Mouse (Mus musculus) cerebellum, adult 2 months (tissue): ENCODE results near the gene Tmem219.

ENCODE experiments used
- CTCF ChIP-seq: fragments of 200-500 bp; IDR thresholded peaks from 2 replicates; pipeline ENCODE4 v1.5.1; 2011; ENCODE audit warnings: low read depth, mild to moderate bottlenecking, control low read depth, low read length, moderate library complexity, borderline replicate concordance; ENCODE audit not compliant: insufficient read depth
- POLR2A ChIP-seq: fragments of 200-500 bp; IDR thresholded peaks from 2 replicates; pipeline ENCODE4 v1.6.1; 2011; ENCODE audit warnings: low read length, control low read depth, borderline replicate concordance; ENCODE audit not compliant: insufficient read depth

DNA sequence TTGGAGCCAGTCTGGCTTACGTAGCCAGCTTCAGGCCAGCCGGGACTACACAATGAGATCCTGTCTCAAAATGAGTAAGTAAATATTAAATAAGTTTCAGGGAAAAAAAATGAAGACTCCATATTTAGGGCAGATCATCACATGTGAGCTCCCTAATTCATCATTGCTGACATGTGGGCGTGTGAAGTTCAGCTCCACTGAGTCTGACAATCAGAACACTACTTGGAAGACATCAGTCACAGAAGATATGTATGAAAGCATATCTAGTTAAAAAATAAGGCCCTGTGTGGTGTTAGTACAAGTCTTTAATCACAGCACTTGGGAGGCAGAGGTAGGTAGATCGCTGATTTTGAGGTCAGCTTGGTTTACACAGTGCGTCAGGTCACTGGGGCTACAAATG, 35.4 kb downstream of the Tmem219 start:
- no peak for TF ChIP-seq POLR2A
- TF ChIP-seq CTCF = no peak
